Mouse (Mus musculus) right cerebral cortex, adult 18-20 months (tissue): Measurements from ENCODE around the gene Atxn2.
"Not testable (repeated sequence)": the region's sequence is repeated elsewhere in the genome, so short reads cannot be mapped to it uniquely, and the experiment has no call there.

Source experiments
- DNase-seq: peaks from one replicate; pipeline ENCODE4 v3.0.0; 2022; ENCODE audit warnings: mixed read lengths

Gene Atxn2

GRCm38 (mm10) chr5:121712232-121712933 lies 1.2 kb downstream of the Atxn2 start:
- peak; percentile 35 for DNase-seq

- no peak for DNase-seq
Measured at GRCm38 (mm10) chr5:121712934-121713538, 1.9 kb downstream of the Atxn2 start.

- no peak for DNase-seq
Measured at GRCm38 (mm10) chr5:121714331-121714730, 3.2 kb downstream of the Atxn2 start.

GRCm38 (mm10) chr5:121714928-121715327 lies 3.8 kb downstream of the Atxn2 start:
- DNase-seq = no peak

- DNase-seq = no peak
Measured at GRCm38 (mm10) chr5:121718462-121718861, 7.3 kb downstream of the Atxn2 start.

GRCm38 (mm10) chr5:121720888-121721585 lies 9.9 kb downstream of the Atxn2 start:
- no peak for DNase-seq

GRCm38 (mm10) chr5:121721841-121722240 lies 10.7 kb downstream of the Atxn2 start:
- no peak for DNase-seq

- DNase-seq = no peak
Measured at GRCm38 (mm10) chr5:121724678-121725077, 13.5 kb downstream of the Atxn2 start.

- DNase-seq = no peak
Measured at GRCm38 (mm10) chr5:121730057-121730456, 18.9 kb downstream of the Atxn2 start.

GRCm38 (mm10) chr5:121736641-121737040 lies 25.5 kb downstream of the Atxn2 start:
- DNase-seq = no peak

- not testable (repeated sequence) for DNase-seq
Measured at GRCm38 (mm10) chr5:121738162-121738561, 27.0 kb downstream of the Atxn2 start.

GRCm38 (mm10) chr5:121738576-121739191 lies 27.5 kb downstream of the Atxn2 start:
- no peak for DNase-seq

GRCm38 (mm10) chr5:121740516-121740915 lies 29.4 kb downstream of the Atxn2 start:
- no peak for DNase-seq

- DNase-seq = no peak
Measured at GRCm38 (mm10) chr5:121742915-121743314, 31.8 kb downstream of the Atxn2 start.

GRCm38 (mm10) chr5:121747884-121748594 lies 36.9 kb downstream of the Atxn2 start:
- DNase-seq = not testable (repeated sequence)

- DNase-seq = no peak
Measured at GRCm38 (mm10) chr5:121749633-121750032, 38.5 kb downstream of the Atxn2 start.

GRCm38 (mm10) chr5:121757900-121758299 lies 46.8 kb downstream of the Atxn2 start:
- DNase-seq = no peak

- DNase-seq = no peak
Measured at GRCm38 (mm10) chr5:121758341-121758740, 47.2 kb downstream of the Atxn2 start.

- no peak for DNase-seq
Measured at GRCm38 (mm10) chr5:121759921-121760320, 48.8 kb downstream of the Atxn2 start.

- DNase-seq = no peak
Measured at GRCm38 (mm10) chr5:121761459-121761858, 50.3 kb downstream of the Atxn2 start.

- no peak for DNase-seq
Measured at GRCm38 (mm10) chr5:121762949-121763348, 51.8 kb downstream of the Atxn2 start.

- DNase-seq = no peak
Measured at GRCm38 (mm10) chr5:121765020-121765419, 53.9 kb downstream of the Atxn2 start.
